Mouse (Mus musculus): ENCODE measurements at regions not wholly inside any gene's neighbourhood (a gene's known extent, or its start where the extent isn't known, plus 50 kb on each side); places are given as distances from the start of the nearest gene placed in this dataset.

GRCm38 (mm10) chr13:106738011-106738410 is 198.7 kb downstream of the Ipo11 start:
- no peaks in the 10 kb centered on the region for H3K4me1 ChIP-seq (replicated peaks)
- H3K4me3 ChIP-seq, result no peak overlapping the region
- H3K9me3 ChIP-seq, result no peaks in the 10 kb centered on the region
- H3K9ac ChIP-seq, result no peak overlapping the region
- H3K36me3 ChIP-seq, result no peaks in the 10 kb centered on the region
- WGBS, result 94% methylated on average over 5 of the region's 5 CpGs
- H3K4me2 ChIP-seq, result no peak overlapping the region
- H3K27me3 ChIP-seq, result no peaks in the 10 kb centered on the region
- no peak overlapping the region for H3K27ac ChIP-seq
- no peak for ATAC-seq (ENCODE audit: low FRiP score)

- no peak for ATAC-seq (ENCODE audit: low FRiP score)
These were observed 202.4 kb downstream of the Ipo11 start for GRCm38 (mm10) chr13:106734323-106734722.

GRCm38 (mm10) chr13:106732906-106733305 is 203.9 kb downstream of the Ipo11 start:
- no peaks in the 10 kb centered on the region for H3K4me1 ChIP-seq (replicated peaks)
- no peak overlapping the region for H3K4me3 ChIP-seq
- H3K9me3 ChIP-seq, result no peaks in the 10 kb centered on the region
- H3K27me3 ChIP-seq, result no peaks in the 10 kb centered on the region
- H3K27ac ChIP-seq, result no peak overlapping the region
- no peak overlapping the region for H3K4me2 ChIP-seq
- ATAC-seq (ENCODE audit: low FRiP score), result no peak
- H3K36me3 ChIP-seq, result no peaks in the 10 kb centered on the region
- WGBS, result 90% methylated on average over 1 of the region's 1 CpGs
- H3K9ac ChIP-seq, result no peak overlapping the region

More at GRCm38 (mm10) chr13:106734323-106734722, 202.4 kb downstream of the Ipo11 start:
- no peak overlapping the region for H3K4me2 ChIP-seq
- H3K4me1 ChIP-seq (replicated peaks), result no peaks in the 10 kb centered on the region
- H3K9me3 ChIP-seq, result no peaks in the 10 kb centered on the region
- no peaks in the 10 kb centered on the region for H3K27me3 ChIP-seq
- no peaks in the 10 kb centered on the region for H3K36me3 ChIP-seq
- no peak overlapping the region for H3K4me3 ChIP-seq
- 84% methylated on average over 2 of the region's 2 CpGs for WGBS
- H3K27ac ChIP-seq, result no peak overlapping the region
- no peak overlapping the region for H3K9ac ChIP-seq

- Histone ChIP-seq H3K4me1 (replicated peaks) (no peaks in the 10 kb centered on the region), H3K27ac (no peak overlapping the region), H3K4me2 (no peak overlapping the region), H3K9me3 (no peaks in the 10 kb centered on the region), H3K36me3 (no peaks in the 10 kb centered on the region), H3K27me3 (no peaks in the 10 kb centered on the region), H3K4me3 (no peak overlapping the region), H3K9ac (no peak overlapping the region)
- ATAC-seq (ENCODE audit: low FRiP score), result no peak
- WGBS, result 83% methylated on average over 1 of the region's 1 CpGs
These were observed 213.4 kb downstream of the Ipo11 start for GRCm38 (mm10) chr13:106723315-106723714.

GRCm38 (mm10) chr13:106721167-106721566 is 215.6 kb downstream of the Ipo11 start:
- WGBS, result 79% methylated on average over 1 of the region's 1 CpGs
- no peak for ATAC-seq (ENCODE audit: low FRiP score)

GRCm38 (mm10) chr13:106715771-106716170 is 221.0 kb downstream of the Ipo11 start:
- H3K9me3 ChIP-seq, result no peaks in the 10 kb centered on the region
- no peak overlapping the region for H3K27ac ChIP-seq
- H3K4me1 ChIP-seq (replicated peaks), result no peaks in the 10 kb centered on the region
- H3K27me3 ChIP-seq, result no peaks in the 10 kb centered on the region
- 72% methylated on average over 2 of the region's 2 CpGs for WGBS
- no peak overlapping the region for H3K4me3 ChIP-seq
- no peaks in the 10 kb centered on the region for H3K36me3 ChIP-seq
- no peak overlapping the region for H3K4me2 ChIP-seq
- no peak overlapping the region for H3K9ac ChIP-seq
- no peak for ATAC-seq (ENCODE audit: low FRiP score)

More at GRCm38 (mm10) chr13:106721167-106721566, 215.6 kb downstream of the Ipo11 start:
- Histone ChIP-seq H3K27me3 (no peaks in the 10 kb centered on the region), H3K36me3 (no peaks in the 10 kb centered on the region), H3K9me3 (no peaks in the 10 kb centered on the region), H3K4me2 (no peak overlapping the region), H3K4me3 (no peak overlapping the region), H3K4me1 (replicated peaks) (no peaks in the 10 kb centered on the region), H3K27ac (no peak overlapping the region), H3K9ac (no peak overlapping the region)

- WGBS, result 83% methylated on average over 8 of the region's 8 CpGs
- Histone ChIP-seq H3K27ac (no peak overlapping the region), H3K4me3 (no peak overlapping the region), H3K4me1 (replicated peaks) (no peaks in the 10 kb centered on the region), H3K27me3 (no peaks in the 10 kb centered on the region), H3K9ac (no peak overlapping the region), H3K4me2 (no peak overlapping the region), H3K36me3 (no peaks in the 10 kb centered on the region), H3K9me3 (no peaks in the 10 kb centered on the region)
- peak; percentile 49; the same call in 1 of the 2 replicates for ATAC-seq (ENCODE audit: low FRiP score)
These were observed 221.5 kb downstream of the Ipo11 start for GRCm38 (mm10) chr13:106715234-106715633.

GRCm38 (mm10) chr13:106710580-106710979 is 226.2 kb downstream of the Ipo11 start:
- Histone ChIP-seq H3K4me3 (no peak overlapping the region), H3K9ac (no peak overlapping the region), H3K27ac (no peak overlapping the region), H3K36me3 (no peaks in the 10 kb centered on the region), H3K4me1 (replicated peaks) (no peaks in the 10 kb centered on the region), H3K9me3 (no peaks in the 10 kb centered on the region), H3K4me2 (no peak overlapping the region), H3K27me3 (no peaks in the 10 kb centered on the region)
- no peak for ATAC-seq (ENCODE audit: low FRiP score)
- 97% methylated on average over 3 of the region's 3 CpGs for WGBS

- 97% methylated on average over 1 of the region's 1 CpGs for WGBS
- ATAC-seq (ENCODE audit: low FRiP score), result no peak
- Histone ChIP-seq H3K9me3 (no peaks in the 10 kb centered on the region), H3K4me3 (no peak overlapping the region), H3K4me1 (replicated peaks) (no peaks in the 10 kb centered on the region), H3K27ac (no peak overlapping the region), H3K36me3 (no peaks in the 10 kb centered on the region), H3K9ac (no peak overlapping the region), H3K4me2 (no peak overlapping the region), H3K27me3 (no peaks in the 10 kb centered on the region)
These were observed 236.4 kb downstream of the Ipo11 start for GRCm38 (mm10) chr13:106700376-106700775.

- H3K4me1 ChIP-seq (replicated peaks), result no peaks in the 10 kb centered on the region
- no peak overlapping the region for H3K4me3 ChIP-seq
- H3K27ac ChIP-seq, result no peak overlapping the region
- no peaks in the 10 kb centered on the region for H3K36me3 ChIP-seq
- WGBS, result 89% methylated on average over 3 of the region's 3 CpGs
- H3K9ac ChIP-seq, result no peak overlapping the region
- ATAC-seq (ENCODE audit: low FRiP score), result no peak
- no peaks in the 10 kb centered on the region for H3K27me3 ChIP-seq
- no peaks in the 10 kb centered on the region for H3K9me3 ChIP-seq
- H3K4me2 ChIP-seq, result no peak overlapping the region
These were observed 236.8 kb downstream of the Ipo11 start for GRCm38 (mm10) chr13:106699957-106700356.

- H3K36me3 ChIP-seq, result no peaks in the 10 kb centered on the region
- ATAC-seq (ENCODE audit: low FRiP score), result no peak
- no peak overlapping the region for H3K27ac ChIP-seq
- H3K9ac ChIP-seq, result no peak overlapping the region
- H3K27me3 ChIP-seq, result no peaks in the 10 kb centered on the region
- no peak overlapping the region for H3K4me3 ChIP-seq
- 87% methylated on average over 10 of the region's 10 CpGs for WGBS
- H3K4me1 ChIP-seq (replicated peaks), result peaks cover 4% of the 10 kb centered on the region; the same call in 1 of the 2 replicates
- H3K9me3 ChIP-seq, result no peaks in the 10 kb centered on the region
- H3K4me2 ChIP-seq, result no peak overlapping the region
These were observed 244.8 kb downstream of the Ipo11 start for GRCm38 (mm10) chr13:106691787-106692571.

- no peaks in the 10 kb centered on the region for H3K9me3 ChIP-seq
- WGBS, result 73% methylated on average over 3 of the region's 3 CpGs
- peaks cover 4% of the 10 kb centered on the region; the same call in 1 of the 2 replicates for H3K4me1 ChIP-seq (replicated peaks)
- H3K9ac ChIP-seq, result no peak overlapping the region
- H3K27me3 ChIP-seq, result no peaks in the 10 kb centered on the region
- ATAC-seq (ENCODE audit: low FRiP score), result no peak
- H3K4me3 ChIP-seq, result no peak overlapping the region
- no peak overlapping the region for H3K27ac ChIP-seq
- no peak overlapping the region for H3K4me2 ChIP-seq
- H3K36me3 ChIP-seq, result no peaks in the 10 kb centered on the region
These were observed 246.6 kb downstream of the Ipo11 start for GRCm38 (mm10) chr13:106690125-106690524.

- Histone ChIP-seq H3K27ac (no peak overlapping the region), H3K9me3 (no peaks in the 10 kb centered on the region), H3K9ac (no peak overlapping the region), H3K4me3 (no peak overlapping the region), H3K4me2 (no peak overlapping the region), H3K4me1 (replicated peaks) (peaks cover 4% of the 10 kb centered on the region; the same call in 1 of the 2 replicates), H3K27me3 (no peaks in the 10 kb centered on the region), H3K36me3 (no peaks in the 10 kb centered on the region)
- ATAC-seq (ENCODE audit: low FRiP score), result no peak
- WGBS, result 63% methylated on average over 2 of the region's 2 CpGs
These were observed 247.1 kb downstream of the Ipo11 start for GRCm38 (mm10) chr13:106689618-106690017.
